Mouse (Mus musculus) mammary gland, adult 2 months (tissue): ENCODE measurements around the gene Olfr293. TPM values are rescaled to one million over a fixed set of nuclear protein-coding genes. Genes with fewer than 3 reads are reported as not detected.

Experiments used
- polyA plus RNA-seq: library from polyadenylated mRNA; depleted of rRNA; stranded (reverse); fragments of >200 nt; gene quantifications from 2 replicates; pipeline ENCODE4 v1.2.3, GENCODE M21; 2012; ENCODE audit warnings: low replicate concordance; rRNA removed

Gene Olfr293
- polyA plus RNA-seq, result not detected in 2 replicates

GRCm38 (mm10) chr7:86648761-86649160 lies at the start of gene Olfr293:
TSS of gene Olfr293 (plus strand) at chr7:86649061.

GRCm38 (mm10) chr7:86616543-86616942 lies 32.3 kb upstream of the Olfr293 start, which contains the start of gene Olfr294:
TSS of gene Olfr294 (minus strand) at chr7:86616643.

GRCm38 (mm10) chr7:86688030-86688429 lies 39.2 kb downstream of the Olfr293 start, which contains the start of gene Olfr292:
TSS of gene Olfr292 (plus strand) at chr7:86688330.

Other genes starting within 250 kb of the Olfr293 start
- gene Olfr301, start 245.2 kb upstream of the Olfr293 start, polyA plus RNA-seq, result not detected in 2 replicates
- not detected in 2 replicates for gene Olfr299, start 189.1 kb upstream of the Olfr293 start, polyA plus RNA-seq
- gene Olfr298, start 156.6 kb upstream of the Olfr293 start, polyA plus RNA-seq, result not detected in 2 replicates
- not detected in 2 replicates for gene Olfr297, start 129.1 kb upstream of the Olfr293 start, polyA plus RNA-seq
- gene Olfr295, start 65.2 kb upstream of the Olfr293 start, polyA plus RNA-seq, result not detected in 2 replicates
- not detected in 2 replicates for gene Olfr294, start 32.4 kb upstream of the Olfr293 start, polyA plus RNA-seq
- gene Olfr292, start 39.3 kb downstream of the Olfr293 start, polyA plus RNA-seq, result not detected in 2 replicates
- 0.62 TPM in 2 replicates for gene Folh1, start 126.9 kb downstream of the Olfr293 start, polyA plus RNA-seq
- gene Vmn2r77, start 146.0 kb downstream of the Olfr293 start, polyA plus RNA-seq, result not detected in 2 replicates